Mouse (Mus musculus) liver, adult 2 months (tissue): Measurements from ENCODE around the gene Epb41l4b. TPM values are rescaled to one million over a fixed set of nuclear protein-coding genes. Genes with fewer than 3 reads are reported as not detected.

Source experiments
- DNase-seq: peaks from one replicate; pipeline ENCODE4 v3.0.0-alpha.2; 2011; ENCODE audit warnings: low read depth, low spot score; ENCODE audit errors: extremely low read depth
- H3K27ac ChIP-seq: fragments of 200-500 bp; replicated peaks from 2 replicates; pipeline ENCODE4 v1.5.1; 2012; ENCODE audit warnings: low read depth, mild to moderate bottlenecking, control low read depth, inconsistent platforms, low read length; ENCODE audit not compliant: insufficient read depth
- H3K27me3 ChIP-seq: fragments of 200-500 bp; 2 replicates; pipeline ENCODE4 v1.6.1; 2012; ENCODE audit warnings: mild to moderate bottlenecking, moderate library complexity, low read length, inconsistent platforms; ENCODE audit not compliant: control insufficient read depth, insufficient read depth
- H3K36me3 ChIP-seq: fragments of 200-500 bp; 2 replicates; pipeline ENCODE4 v1.6.1; 2012; ENCODE audit warnings: low read length, inconsistent platforms; ENCODE audit not compliant: control insufficient read depth, insufficient read depth
- H3K4me1 ChIP-seq: fragments of 200-500 bp; 2 replicates; pipeline ENCODE4 v1.6.1; 2011; ENCODE audit warnings: low read length; ENCODE audit not compliant: control insufficient read depth, insufficient read depth
- H3K4me3 ChIP-seq: fragments of 200-500 bp; 2 replicates; pipeline ENCODE4 v1.5.1; 2011; ENCODE audit warnings: low read depth, mild to moderate bottlenecking, control low read depth, low read length, moderate library complexity; ENCODE audit not compliant: insufficient read depth
- H3K79me2 ChIP-seq: fragments of 200-500 bp; 2 replicates; pipeline ENCODE4 v1.6.1; 2012; ENCODE audit warnings: inconsistent platforms, mild to moderate bottlenecking, low read length, moderate library complexity; ENCODE audit not compliant: control insufficient read depth, insufficient read depth
- H3K9ac ChIP-seq: fragments of 200-500 bp; 2 replicates; pipeline ENCODE4 v1.6.1; 2012; ENCODE audit warnings: low read depth, mild to moderate bottlenecking, control low read depth, inconsistent platforms, low read length
- CTCF ChIP-seq: fragments of 200-500 bp; IDR thresholded peaks from 2 replicates; pipeline ENCODE4 v1.5.1; 2011; ENCODE audit warnings: low read depth, low read length, control low read depth
- POLR2A ChIP-seq: fragments of 200-500 bp; IDR thresholded peaks from 2 replicates; pipeline ENCODE4 v1.6.1; 2011; ENCODE audit warnings: low read length, control low read depth; ENCODE audit not compliant: insufficient read depth; ENCODE audit errors: extremely low read depth
- WGBS: fragments of 180-500 bp; shearing (Covaris S2); methylation state at CpG from one replicate; pipeline ENCODE4 v1.1.7; 2018; 5-methylcytosine and 5-hydroxymethylcytosine counted together
- polyA plus RNA-seq: library from polyadenylated mRNA; depleted of rRNA; stranded (reverse); fragments of >200 nt; gene quantifications from 2 replicates; pipeline ENCODE4 v1.2.3, GENCODE M21; 2012
- total RNA-seq: library from RNA; depleted of rRNA; stranded (reverse); fragments of >200 nt; gene quantifications from 2 replicates; pipeline ENCODE4 v1.2.3, GENCODE M21; 2014

Gene Epb41l4b
- total and polyA plus RNA-seq, 2 experiments: 33.9 to 44.7 TPM

- Histone ChIP-seq H3K9ac (no peak overlapping the region), H3K36me3 (no peaks in the 10 kb centered on the region), H3K79me2 (peaks cover 58% of the 10 kb centered on the region), H3K27me3 (no peaks in the 10 kb centered on the region), H3K4me3 (no peak overlapping the region), H3K4me1 (peaks cover 19% of the 10 kb centered on the region), H3K27ac (peak overlapping the region; percentile 68)
- TF ChIP-seq POLR2A: no peak
- 22% methylated on average over 11 of the region's 11 CpGs for WGBS
- DNase-seq: peak; percentile 90
Measured at GRCm38 (mm10) chr4:57129718-57130515, 13.3 kb downstream of the Epb41l4b start.

- H3K4me1 ChIP-seq: peaks cover 26% of the 10 kb centered on the region
- H3K27ac ChIP-seq: peak overlapping the region; percentile 56
- no peak overlapping the region; the same call in 1 of the 2 replicates for H3K9ac ChIP-seq
- peaks cover 43% of the 10 kb centered on the region; the same call in 1 of the 2 replicates for H3K79me2 ChIP-seq
- no peaks in the 10 kb centered on the region for H3K27me3 ChIP-seq
- peak; percentile 65 for DNase-seq
- H3K36me3 ChIP-seq: no peaks in the 10 kb centered on the region
- TF ChIP-seq CTCF: no peak
- no peak for TF ChIP-seq POLR2A
- 5% methylated on average over 11 of the region's 11 CpGs for WGBS
- H3K4me3 ChIP-seq: no peak overlapping the region
Measured at GRCm38 (mm10) chr4:57123003-57123402, 20.2 kb downstream of the Epb41l4b start.

DNA sequence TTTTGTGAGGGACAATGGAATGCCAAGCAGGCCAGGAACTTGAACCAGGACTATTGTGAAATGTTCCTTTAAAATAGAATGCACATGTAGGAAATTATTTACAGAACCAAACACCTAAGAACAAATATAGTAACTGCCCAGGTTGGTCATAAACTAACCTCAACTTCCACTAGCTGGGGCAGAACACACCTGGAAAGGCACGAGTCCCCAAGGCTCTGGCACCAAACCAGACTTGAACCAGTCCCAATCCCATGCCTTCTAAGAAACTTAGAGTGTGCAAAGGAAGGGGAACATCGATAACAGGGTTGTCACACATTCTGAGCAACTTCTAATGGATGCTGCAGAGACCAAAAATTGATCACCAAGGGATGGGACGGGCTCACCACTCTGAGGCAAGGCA, 21.1 kb downstream of the Epb41l4b start:
- Histone ChIP-seq H3K27ac (no peak overlapping the region), H3K9ac (no peak overlapping the region), H3K79me2 (peaks cover 40% of the 10 kb centered on the region; the same call in 1 of the 2 replicates), H3K27me3 (no peaks in the 10 kb centered on the region), H3K36me3 (no peaks in the 10 kb centered on the region), H3K4me1 (peaks cover 24% of the 10 kb centered on the region), H3K4me3 (no peak overlapping the region)
- WGBS: 20% methylated on average over 3 of the region's 3 CpGs
- peak; percentile 48 for DNase-seq
- no peak for TF ChIP-seq CTCF
- no peak for TF ChIP-seq POLR2A

- H3K27me3 ChIP-seq: no peaks in the 10 kb centered on the region
- peaks cover 30% of the 10 kb centered on the region; the same call in 1 of the 2 replicates for H3K79me2 ChIP-seq
- DNase-seq: peak; percentile 67
- peaks cover 30% of the 10 kb centered on the region for H3K4me1 ChIP-seq
- no peak overlapping the region for H3K27ac ChIP-seq
- 7% methylated on average over 2 of the region's 2 CpGs for WGBS
- no peaks in the 10 kb centered on the region for H3K36me3 ChIP-seq
- no peak overlapping the region for H3K4me3 ChIP-seq
- TF ChIP-seq POLR2A (no peak), CTCF (peak; percentile 55)
- H3K9ac ChIP-seq: no peak overlapping the region
Measured at GRCm38 (mm10) chr4:57120563-57120962, 22.7 kb downstream of the Epb41l4b start.

GRCm38 (mm10) chr4:57119976-57120375, 23.3 kb downstream of the Epb41l4b start:
- no peak overlapping the region for H3K4me3 ChIP-seq
- no peak overlapping the region for H3K27ac ChIP-seq
- no peak overlapping the region for H3K9ac ChIP-seq
- DNase-seq: no peak
- H3K79me2 ChIP-seq: peaks cover 26% of the 10 kb centered on the region; the same call in 1 of the 2 replicates
- H3K27me3 ChIP-seq: no peaks in the 10 kb centered on the region
- no peak for TF ChIP-seq POLR2A
- TF ChIP-seq CTCF: no peak
- no peaks in the 10 kb centered on the region for H3K36me3 ChIP-seq
- peaks cover 35% of the 10 kb centered on the region for H3K4me1 ChIP-seq
- 82% methylated on average over 6 of the region's 6 CpGs for WGBS

GRCm38 (mm10) chr4:57118883-57119282, 24.4 kb downstream of the Epb41l4b start:
- TF ChIP-seq POLR2A (no peak), CTCF (no peak)
- Histone ChIP-seq H3K27ac (no peak overlapping the region), H3K27me3 (no peaks in the 10 kb centered on the region), H3K9ac (no peak overlapping the region), H3K4me3 (no peak overlapping the region), H3K36me3 (no peaks in the 10 kb centered on the region), H3K4me1 (peaks cover 41% of the 10 kb centered on the region), H3K79me2 (peaks cover 26% of the 10 kb centered on the region; the same call in 1 of the 2 replicates)
- no peak for DNase-seq
- WGBS: 59% methylated on average over 3 of the region's 3 CpGs
